Mouse (Mus musculus) heart, embryonic 14.5 days (tissue): ENCODE data around the gene Pld2. TPM values are rescaled to one million over a fixed set of nuclear protein-coding genes. Genes with fewer than 3 reads are reported as not detected.

Experiments
- ATAC-seq: fragments of 200-750 bp; cut with Nextera tagmentation; 2 replicates; pipeline ENCODE4 v1.8.0; 2017; ENCODE audit warnings: low read depth, moderate TSS enrichment; ENCODE audit not compliant: insufficient number of reproducible peaks, insufficient read depth, low FRiP score
- H3K27ac ChIP-seq, 2 experiments: fragments of 200-500 bp in 1 of 2; fragments of 300-500 bp in 1 of 2; sonication (generic) in 1 of 2; replicated peaks in 1 of 2; 2 replicates each; pipeline ENCODE4 v1.5.1; 2012 to 2014; ENCODE audit warnings: low read depth in 2 of 2, low read length in 2 of 2, control low read depth in 1 of 2, mild to moderate bottlenecking in 1 of 2, mixed read lengths in 1 of 2; ENCODE audit not compliant: control insufficient read depth in 1 of 2, insufficient read depth in 1 of 2
- H3K27me3 ChIP-seq: fragments of 300-500 bp; sonication (generic); 2 replicates; pipeline ENCODE4 v1.6.1; 2014; ENCODE audit warnings: mild to moderate bottlenecking, low read length, control low read depth; ENCODE audit not compliant: control insufficient read depth, insufficient read depth
- H3K36me3 ChIP-seq: fragments of 300-500 bp; sonication (generic); 2 replicates; pipeline ENCODE4 v1.6.1; 2014; ENCODE audit warnings: mild to moderate bottlenecking, control low read depth, low read length, mixed read lengths; ENCODE audit not compliant: control insufficient read depth, insufficient read depth
- H3K4me1 ChIP-seq, 2 experiments: fragments of 200-500 bp in 1 of 2; fragments of 300-500 bp in 1 of 2; sonication (generic) in 1 of 2; 2 replicates each; pipeline ENCODE4 v1.6.1; 2012 to 2014; ENCODE audit warnings: low read length in 2 of 2, control low read depth in 1 of 2, mixed read lengths in 1 of 2; ENCODE audit not compliant: control insufficient read depth in 2 of 2, insufficient read depth in 2 of 2
- H3K4me2 ChIP-seq: fragments of 300-500 bp; sonication (generic); 2 replicates; pipeline ENCODE4 v1.6.1; 2014; ENCODE audit warnings: mild to moderate bottlenecking, low read length
- H3K4me3 ChIP-seq, 2 experiments: fragments of 200-500 bp in 1 of 2; fragments of 300-500 bp in 1 of 2; sonication (generic) in 1 of 2; 2 replicates each; pipeline ENCODE4 v1.5.1; 2012 to 2014; ENCODE audit warnings: low read length in 2 of 2, mild to moderate bottlenecking in 2 of 2, control low read depth in 1 of 2, low read depth in 1 of 2, moderate library complexity in 1 of 2; ENCODE audit not compliant: control insufficient read depth in 1 of 2, insufficient read depth in 1 of 2
- H3K9ac ChIP-seq: fragments of 300-500 bp; sonication (generic); 2 replicates; pipeline ENCODE4 v1.6.1; 2014; ENCODE audit warnings: mild to moderate bottlenecking, low read length
- H3K9me3 ChIP-seq: fragments of 300-500 bp; sonication (generic); 2 replicates; pipeline ENCODE4 v1.6.1; 2016; ENCODE audit warnings: low read length, control low read depth; ENCODE audit not compliant: control insufficient read depth
- WGBS: fragments of 180-500 bp; shearing (Covaris S2); extraction: QIAGEN DNeasy Blood & Tissue Kit; methylation state at CpG from one replicate; pipeline ENCODE4 v1.1.7; 2014; 5-methylcytosine and 5-hydroxymethylcytosine counted together
- polyA plus RNA-seq: library from polyadenylated mRNA; unstranded; fragments of >200 nt; fragmentation: Nextera tagmentation; extraction: Ambion mirVana; gene quantifications from 2 replicates; pipeline ENCODE4 v1.2.1, GENCODE M21; 2014

Pld2 gene
- 11.1 and 11.7 TPM in 2 replicates for polyA plus RNA-seq

DNA sequence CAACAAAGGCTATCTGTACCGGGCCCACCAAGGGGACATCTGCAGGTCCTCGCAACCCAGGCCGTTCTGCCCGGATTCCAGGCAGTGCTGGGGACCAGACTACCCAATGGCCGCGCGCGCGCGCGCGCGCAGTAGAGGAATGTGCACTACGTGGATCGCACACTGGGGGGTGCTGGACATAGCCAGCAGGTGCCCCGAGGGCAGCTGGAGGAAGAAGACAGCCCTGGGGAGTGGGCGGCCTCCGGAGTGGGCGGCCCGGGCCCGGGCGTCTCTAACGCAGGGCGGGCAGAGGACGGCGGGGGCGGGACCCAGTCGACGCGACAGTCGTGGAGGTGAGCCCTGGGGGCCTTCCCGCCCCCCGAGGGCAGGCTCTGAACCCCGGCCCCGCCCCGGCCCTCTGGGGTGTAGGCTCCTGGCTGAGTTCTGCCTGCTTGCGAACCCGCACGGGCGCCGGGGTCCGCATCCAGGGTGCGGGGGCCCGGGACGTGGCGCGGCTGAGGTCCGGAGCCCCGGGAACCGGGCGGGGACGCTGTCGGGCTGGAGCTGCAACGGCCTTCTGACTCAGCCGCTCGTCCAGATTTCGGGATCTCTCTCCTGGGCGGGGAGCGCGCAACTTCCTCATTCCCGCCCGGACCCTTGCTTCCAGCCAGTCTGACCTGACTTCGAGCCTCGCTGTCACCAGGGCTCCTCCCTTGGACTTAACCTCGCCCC is at the start of gene Pld2:
Gene Pld2 (plus strand): TSS at position 188 of the 711 bp plus-strand sequence.
- Histone ChIP-seq H3K9ac (peak within 1 kb of the TSS; percentile 84), H3K4me3 (peak within 1 kb of the TSS; percentile 65 to 69), H3K4me2 (peak within 1 kb of the TSS; percentile 74), H3K4me1 (peaks cover 12 to 21% of the 10 kb centered on the region in 2 experiments), H3K9me3 (no peaks in the 10 kb centered on the region), H3K27ac (peak within 1 kb of the TSS; percentile 29 to 74; a peak in 3 of 4 replicates), H3K27me3 (no peaks in the 10 kb centered on the region), H3K36me3 (0 out of 2 replicates have a peak, but pooled peaks cover 2% of the 10 kb centered on the region)
- WGBS: under 1% methylated on average over 62 of the region's 65 CpGs
- ATAC-seq: peak; percentile 97

DNA sequence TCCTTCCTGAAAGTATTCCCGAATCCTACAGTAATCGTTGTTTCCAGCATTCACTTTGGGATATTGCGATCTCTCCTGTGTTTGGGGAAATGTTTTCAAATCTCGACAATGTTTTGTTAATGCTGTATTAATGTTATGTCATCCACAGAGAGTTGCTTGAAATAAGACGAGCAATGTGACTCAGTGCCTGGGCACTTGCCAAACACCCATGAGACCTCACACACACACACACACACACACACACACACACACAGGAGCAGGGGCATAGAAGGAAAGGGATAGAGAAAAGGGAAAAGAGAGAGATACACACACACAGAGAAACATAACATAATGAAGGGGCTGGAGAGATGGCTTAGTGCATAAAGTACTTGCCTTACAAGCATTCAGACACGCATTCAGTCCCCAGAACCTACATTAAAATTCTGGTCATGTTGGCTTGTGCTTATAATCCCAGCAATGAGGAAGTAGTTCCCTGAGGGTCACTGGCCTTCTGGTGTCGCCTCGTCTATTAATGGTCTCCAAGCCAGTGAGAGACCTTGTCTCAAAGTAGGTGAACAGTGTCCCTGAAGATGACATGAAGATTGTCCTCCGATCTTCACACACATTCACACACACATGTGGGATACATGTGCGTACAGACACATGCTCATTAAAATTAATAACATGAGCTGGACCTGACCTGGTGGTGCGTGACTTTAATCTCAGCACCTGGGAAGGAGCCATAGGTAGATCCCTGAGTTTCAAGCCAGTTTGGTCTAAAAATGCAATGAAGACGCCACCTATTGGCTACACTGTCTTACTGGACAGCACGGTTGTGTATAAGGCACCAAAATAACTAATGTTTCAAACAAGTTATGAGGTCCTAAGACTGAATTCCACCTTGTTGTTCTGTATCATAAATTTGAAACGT is 40.0 kb upstream of the Pld2 start:
- ATAC-seq: no peak
- no peaks in the 10 kb centered on the region for H3K4me1 ChIP-seq
- WGBS: 66% methylated on average over 14 of the region's 14 CpGs
- H3K9ac ChIP-seq: no peak overlapping the region
- H3K4me2 ChIP-seq: no peak overlapping the region
- H3K4me3 ChIP-seq: no peak overlapping the region
- H3K9me3 ChIP-seq: no peaks in the 10 kb centered on the region
- H3K36me3 ChIP-seq: no peaks in the 10 kb centered on the region
- no peaks in the 10 kb centered on the region for H3K27me3 ChIP-seq
- H3K27ac ChIP-seq: no peak overlapping the region

DNA sequence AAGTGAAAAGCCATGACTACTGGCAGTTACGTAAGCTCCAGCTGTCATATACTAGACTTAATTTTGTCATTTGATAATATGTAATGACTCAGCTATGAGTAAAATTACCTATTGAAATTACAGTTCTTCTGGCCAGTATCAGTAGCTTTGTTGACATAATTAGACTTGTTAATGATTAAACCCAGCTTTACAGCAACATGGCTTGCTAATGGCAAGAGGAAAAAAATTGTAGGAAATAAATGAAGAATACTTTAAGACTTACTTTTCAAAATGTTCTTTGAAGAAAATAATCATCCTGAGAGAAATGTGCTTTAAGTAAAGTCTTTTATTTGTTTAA is 39.4 kb upstream of the Pld2 start:
- no peaks in the 10 kb centered on the region for H3K9me3 ChIP-seq
- H3K27ac ChIP-seq: no peak overlapping the region
- no peaks in the 10 kb centered on the region for H3K36me3 ChIP-seq
- H3K27me3 ChIP-seq: no peaks in the 10 kb centered on the region
- WGBS: 88% methylated on average over 1 of the region's 1 CpGs
- H3K4me1 ChIP-seq: no peaks in the 10 kb centered on the region
- no peak overlapping the region for H3K4me3 ChIP-seq
- no peak overlapping the region for H3K9ac ChIP-seq
- no peak overlapping the region for H3K4me2 ChIP-seq
- no peak for ATAC-seq

DNA sequence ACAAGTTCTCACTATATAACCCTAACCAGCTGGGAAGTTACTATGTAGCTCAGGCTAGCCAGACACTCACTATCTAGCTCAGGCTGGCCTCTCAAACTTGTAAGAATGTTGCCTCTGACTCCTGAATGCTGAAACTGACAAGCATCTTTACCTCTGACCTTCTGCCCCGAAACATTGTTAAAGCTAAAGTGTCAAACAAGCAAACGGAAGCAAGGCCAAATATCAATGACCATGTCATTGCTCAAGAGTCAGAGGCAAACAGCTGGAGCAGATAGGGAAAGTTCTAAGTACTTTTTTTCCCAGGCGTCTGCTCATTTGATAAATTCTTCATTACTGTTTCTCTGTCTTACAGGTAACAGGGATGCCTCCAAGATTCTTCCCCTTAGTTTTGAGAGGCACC is 37.8 kb upstream of the Pld2 start:
- no peak for ATAC-seq
- Histone ChIP-seq H3K4me1 (no peaks in the 10 kb centered on the region), H3K27ac (no peak overlapping the region), H3K4me2 (no peak overlapping the region), H3K9me3 (no peaks in the 10 kb centered on the region), H3K9ac (no peak overlapping the region), H3K27me3 (no peaks in the 10 kb centered on the region), H3K36me3 (no peaks in the 10 kb centered on the region), H3K4me3 (no peak overlapping the region)
- 57% methylated on average over 3 of the region's 3 CpGs for WGBS

DNA sequence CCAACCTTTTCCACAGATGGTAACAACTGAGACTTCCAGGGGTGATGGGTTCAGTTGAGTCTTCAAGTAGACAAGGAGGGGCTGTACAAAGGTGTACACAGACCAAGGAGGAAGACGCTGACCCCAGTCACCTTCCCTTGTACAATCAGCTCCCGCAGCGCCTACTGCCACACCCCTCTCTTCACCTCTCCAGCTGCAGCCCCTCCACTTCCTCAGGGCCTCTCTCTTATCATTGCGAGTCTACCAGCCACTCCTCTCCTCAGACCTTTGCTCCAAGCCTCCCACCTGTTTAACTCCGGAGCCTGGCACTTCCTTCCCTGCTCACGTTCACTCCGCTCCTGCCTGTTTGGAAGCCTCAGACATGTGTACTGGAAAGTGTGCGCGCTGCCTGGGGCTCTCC is 34.9 kb upstream of the Pld2 start, which contains the start of gene Tm4sf5:
Gene Tm4sf5 (plus strand): TSS at position 275 of the 400 bp plus-strand sequence.
- Histone ChIP-seq H3K9me3 (no peaks in the 10 kb centered on the region), H3K27ac (no peak within 1 kb of the TSS), H3K4me2 (no peak within 1 kb of the TSS), H3K36me3 (no peaks in the 10 kb centered on the region), H3K27me3 (peaks cover 4% of the 10 kb centered on the region; the same call in 1 of the 2 replicates), H3K9ac (no peak within 1 kb of the TSS), H3K4me1 (no peaks in the 10 kb centered on the region), H3K4me3 (no peak within 1 kb of the TSS)
- no peak for ATAC-seq
- WGBS: 44% methylated on average over 9 of the region's 9 CpGs

DNA sequence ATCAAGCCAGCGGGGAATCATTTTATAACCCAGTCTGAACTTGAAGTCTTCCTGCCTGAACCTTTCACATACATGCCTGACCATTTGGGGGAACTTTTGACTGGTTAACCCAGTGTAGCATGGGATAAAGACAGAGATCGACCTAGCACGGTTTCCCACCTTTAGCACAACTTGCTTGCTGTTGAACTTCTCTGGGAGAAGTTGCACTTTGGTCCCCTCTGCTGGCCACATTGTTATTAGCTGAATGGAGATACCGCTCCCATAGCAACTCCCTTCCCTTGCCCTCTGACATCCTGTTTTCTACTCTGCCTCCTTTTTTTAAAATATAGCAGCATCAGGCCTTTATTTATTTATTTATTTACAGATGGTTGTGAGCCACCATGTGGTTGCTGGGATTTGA is 33.5 kb upstream of the Pld2 start:
- no peak for ATAC-seq

DNA sequence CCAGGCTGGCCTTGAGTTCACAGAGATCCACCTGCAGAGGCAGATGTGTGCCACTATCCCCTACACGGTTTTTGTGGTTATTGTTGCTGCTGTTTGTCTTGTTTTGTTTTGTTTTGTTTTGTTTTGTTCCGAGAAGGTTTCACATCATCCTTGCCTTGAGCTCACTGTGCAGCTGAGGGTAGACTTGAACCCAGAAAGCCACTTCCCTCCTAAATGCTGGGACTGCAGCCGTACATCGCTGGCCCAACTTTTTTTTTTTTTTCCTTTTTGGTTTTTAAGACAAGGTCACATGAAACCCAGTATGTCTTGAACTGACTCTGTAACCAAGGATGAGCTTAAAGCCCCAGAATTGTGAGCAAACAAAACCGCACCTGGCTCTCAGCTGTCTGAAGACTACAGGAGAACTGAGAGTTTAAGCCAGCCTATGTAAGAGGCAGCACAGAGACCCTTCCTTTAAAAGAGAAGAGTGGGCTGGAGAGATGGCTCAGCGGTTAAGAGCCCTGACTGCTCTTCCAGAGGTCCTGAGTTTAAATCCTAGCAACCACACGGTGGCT is 32.8 kb upstream of the Pld2 start:
- H3K9me3 ChIP-seq: no peaks in the 10 kb centered on the region
- 0 out of 4 replicates have a peak, but pooled peaks cover 3 to 4% of the 10 kb centered on the region in 2 experiments for H3K4me1 ChIP-seq
- no peaks in the 10 kb centered on the region for H3K36me3 ChIP-seq
- no peak for ATAC-seq
- H3K27me3 ChIP-seq: peaks cover 10% of the 10 kb centered on the region; the same call in 1 of the 2 replicates
- 66% methylated on average over 7 of the region's 7 CpGs for WGBS
- no peak overlapping the region for H3K4me3 ChIP-seq
- no peak overlapping the region for H3K4me2 ChIP-seq
- H3K9ac ChIP-seq: no peak overlapping the region
- H3K27ac ChIP-seq: no peak overlapping the region

More for the DNA sequence above, 33.5 kb upstream of the Pld2 start:
- H3K4me3 ChIP-seq: no peak overlapping the region
- peaks cover 10% of the 10 kb centered on the region; the same call in 1 of the 2 replicates for H3K27me3 ChIP-seq
- WGBS: 19% methylated on average over 4 of the region's 4 CpGs
- no peaks in the 10 kb centered on the region for H3K36me3 ChIP-seq
- no peak overlapping the region for H3K9ac ChIP-seq
- peak overlapping the region; percentile 26; the same call in 1 of the 2 replicates for H3K4me2 ChIP-seq
- H3K9me3 ChIP-seq: no peaks in the 10 kb centered on the region
- H3K27ac ChIP-seq: no peak overlapping the region
- 0 out of 4 replicates have a peak, but pooled peaks cover 3 to 4% of the 10 kb centered on the region in 2 experiments for H3K4me1 ChIP-seq
